Mouse (Mus musculus): Measurements from ENCODE around the gene Tmem234.
"Not testable (repeated sequence)": the region's sequence is repeated elsewhere in the genome, so short reads cannot be mapped to it uniquely, and the experiment has no call there.

Gene Tmem234

GRCm38 (mm10) chr4:129600233-129601158, at the start of gene Tmem234, which contains the start of gene Eif3i:
Tmem234 (plus strand) TSS chr4:129600668.
Eif3i (minus strand) TSS chr4:129600648.
- peak; percentile 89 for DNase-seq (ENCODE audit: low read depth, low spot score)

GRCm38 (mm10) chr4:129554512-129554911, 46.0 kb upstream of the Tmem234 start:
- not testable (repeated sequence) for DNase-seq (ENCODE audit: low read depth, low spot score)

GRCm38 (mm10) chr4:129555421-129555861, 45.0 kb upstream of the Tmem234 start:
- DNase-seq (ENCODE audit: low read depth, low spot score), result peak; percentile 70

- DNase-seq (ENCODE audit: low read depth, low spot score), result no peak
Observed at GRCm38 (mm10) chr4:129555862-129556531, 44.5 kb upstream of the Tmem234 start.

GRCm38 (mm10) chr4:129556532-129557223, 43.8 kb upstream of the Tmem234 start:
- DNase-seq (ENCODE audit: low read depth, low spot score), result peak; percentile 88

- DNase-seq (ENCODE audit: low read depth, low spot score), result no peak
Observed at GRCm38 (mm10) chr4:129557256-129557808, 43.1 kb upstream of the Tmem234 start.

GRCm38 (mm10) chr4:129558321-129558955, 42.0 kb upstream of the Tmem234 start:
- no peak for DNase-seq (ENCODE audit: low read depth, low spot score)

GRCm38 (mm10) chr4:129561184-129561583, 39.3 kb upstream of the Tmem234 start:
- no peak for DNase-seq (ENCODE audit: low read depth, low spot score)

- DNase-seq (ENCODE audit: low read depth, low spot score), result no peak
Observed at GRCm38 (mm10) chr4:129563718-129564117, 36.8 kb upstream of the Tmem234 start.

- DNase-seq (ENCODE audit: low read depth, low spot score), result no peak
Observed at GRCm38 (mm10) chr4:129565139-129565538, 35.3 kb upstream of the Tmem234 start.

- no peak for DNase-seq (ENCODE audit: low read depth, low spot score)
Observed at GRCm38 (mm10) chr4:129568366-129568765, 32.1 kb upstream of the Tmem234 start.

GRCm38 (mm10) chr4:129570028-129570427, 30.4 kb upstream of the Tmem234 start:
- no peak for DNase-seq (ENCODE audit: low read depth, low spot score)

GRCm38 (mm10) chr4:129571551-129572084, 28.9 kb upstream of the Tmem234 start:
- no peak for DNase-seq (ENCODE audit: low read depth, low spot score)

- DNase-seq (ENCODE audit: low read depth, low spot score), result no peak
Observed at GRCm38 (mm10) chr4:129572236-129573092, 28.0 kb upstream of the Tmem234 start.

- no peak for DNase-seq (ENCODE audit: low read depth, low spot score)
Observed at GRCm38 (mm10) chr4:129573093-129573370, 27.4 kb upstream of the Tmem234 start.

- no peak for DNase-seq (ENCODE audit: low read depth, low spot score)
Observed at GRCm38 (mm10) chr4:129573430-129573829, 27.0 kb upstream of the Tmem234 start, which contains the start of gene Lck. Lck (minus strand) TSS chr4:129573641.

GRCm38 (mm10) chr4:129575171-129575844, 25.2 kb upstream of the Tmem234 start:
- peak; percentile 90 for DNase-seq (ENCODE audit: low read depth, low spot score)

- peak; percentile 91 for DNase-seq (ENCODE audit: low read depth, low spot score)
Observed at GRCm38 (mm10) chr4:129576863-129577491, 23.5 kb upstream of the Tmem234 start.

GRCm38 (mm10) chr4:129577688-129578087, 22.8 kb upstream of the Tmem234 start:
- no peak for DNase-seq (ENCODE audit: low read depth, low spot score)

Data from A20 (cell line).